Mouse (Mus musculus) hindbrain, embryonic 10.5 days (tissue): ENCODE data around the gene Guk1. TPM values are rescaled to one million over a fixed set of nuclear protein-coding genes. Genes with fewer than 3 reads are reported as not detected.

Experiments
- DNase-seq: peaks from one replicate; pipeline ENCODE4 v3.0.0-alpha.2; 2017; ENCODE audit warnings: low spot score
- H3K27ac ChIP-seq: fragments of 300-500 bp; sonication (generic); 2 replicates; pipeline ENCODE4 v1.5.1; 2016; ENCODE audit warnings: mild to moderate bottlenecking, moderate library complexity
- H3K27me3 ChIP-seq: fragments of 300-500 bp; sonication (generic); 2 replicates; pipeline ENCODE4 v1.6.1; 2016; ENCODE audit warnings: mild to moderate bottlenecking; ENCODE audit not compliant: poor library complexity, insufficient read depth, severe bottlenecking
- H3K36me3 ChIP-seq: fragments of 300-500 bp; sonication (generic); 2 replicates; pipeline ENCODE4 v1.6.1; 2016; ENCODE audit warnings: mild to moderate bottlenecking, moderate library complexity
- H3K4me1 ChIP-seq: fragments of 300-500 bp; sonication (generic); replicated peaks from 2 replicates; pipeline ENCODE4 v1.6.1; 2016; ENCODE audit warnings: mild to moderate bottlenecking
- H3K4me3 ChIP-seq: fragments of 300-500 bp; sonication (generic); 2 replicates; pipeline ENCODE4 v1.5.1; 2016; ENCODE audit warnings: mild to moderate bottlenecking, moderate library complexity
- H3K9me3 ChIP-seq: fragments of 300-500 bp; sonication (generic); 2 replicates; pipeline ENCODE4 v1.6.1; 2016; ENCODE audit warnings: mild to moderate bottlenecking, moderate library complexity
- WGBS: fragments of 180-500 bp; shearing (Covaris S2); methylation state at CpG from one replicate; pipeline ENCODE4 v1.1.7; 2016; 5-methylcytosine and 5-hydroxymethylcytosine counted together
- polyA plus RNA-seq: library from polyadenylated mRNA; unstranded; fragments of >200 nt; fragmentation: Nextera tagmentation; extraction: Ambion mirVana; gene quantifications from 2 replicates; pipeline ENCODE4 v1.2.1, GENCODE M21; 2016

The Guk1 gene
- polyA plus RNA-seq, 1 experiment from 2014 or later, result 119 TPM

- Histone ChIP-seq H3K27ac (peak within 1 kb of the TSS; percentile 89), H3K4me1 (peaks cover 17% of the 10 kb centered on the region), H3K4me3 (peak within 1 kb of the TSS; percentile 89), H3K9me3 (no peaks in the 10 kb centered on the region), H3K27me3 (no peaks in the 10 kb centered on the region), H3K36me3 (peaks cover 45% of the 10 kb centered on the region)
- peak; percentile 95 for DNase-seq
- under 1% methylated on average over 63 of the region's 63 CpGs for WGBS
Measured at GRCm38 (mm10) chr11:59202081-59202995, 10.3 kb upstream of the Guk1 start, which contains the start of gene Mrpl55. Mrpl55 (plus strand) TSS chr11:59202486.

DNA sequence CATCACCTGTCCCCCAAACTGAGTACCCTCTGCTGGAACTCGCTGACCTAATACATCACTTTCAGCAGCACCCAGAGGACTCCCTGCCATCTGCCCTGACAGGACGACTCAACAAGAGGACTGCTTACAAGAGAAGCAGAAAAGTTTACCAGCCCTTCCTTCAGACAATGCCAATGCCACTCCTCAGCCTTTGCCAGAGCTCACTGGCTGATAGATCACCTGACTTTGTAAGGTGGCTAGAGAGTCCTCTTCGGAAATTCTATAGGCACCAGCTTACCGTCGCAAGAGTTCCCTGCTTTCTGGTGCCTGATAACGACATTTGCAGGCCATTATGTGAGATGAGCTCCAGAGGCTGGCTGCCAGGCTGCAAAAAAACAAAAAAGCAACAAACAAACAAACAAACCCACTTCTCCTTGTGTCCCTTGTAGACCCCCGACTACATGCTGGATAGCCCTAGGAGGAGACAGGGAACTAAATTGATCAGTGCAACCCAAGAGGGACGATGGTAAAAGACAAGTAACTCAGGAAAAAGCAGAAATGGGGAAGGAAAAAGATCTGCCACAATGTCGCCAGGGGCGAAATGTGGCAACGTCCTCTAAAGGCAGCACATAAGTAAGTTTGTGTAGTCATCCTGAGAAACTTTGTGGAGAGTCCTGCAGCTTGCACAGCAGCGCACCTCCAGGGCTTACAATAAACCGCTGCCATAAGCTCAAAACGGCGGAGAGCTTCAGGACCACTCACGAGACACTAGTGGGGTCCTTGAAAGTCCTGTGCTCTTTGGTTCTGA is 9.4 kb upstream of the Guk1 start:
- Histone ChIP-seq H3K27ac (peak overlapping the region; percentile 89), H3K4me1 (peaks cover 17% of the 10 kb centered on the region), H3K9me3 (no peaks in the 10 kb centered on the region), H3K4me3 (peak overlapping the region; percentile 89), H3K27me3 (no peaks in the 10 kb centered on the region), H3K36me3 (peaks cover 39% of the 10 kb centered on the region)
- no peak for DNase-seq
- WGBS, result 35% methylated on average over 16 of the region's 16 CpGs

GRCm38 (mm10) chr11:59196230-59196629 is 4.2 kb upstream of the Guk1 start:
- peaks cover 4% of the 10 kb centered on the region for H3K4me1 ChIP-seq
- DNase-seq, result no peak
- H3K9me3 ChIP-seq, result no peaks in the 10 kb centered on the region
- H3K27ac ChIP-seq, result no peak overlapping the region
- H3K4me3 ChIP-seq, result no peak overlapping the region
- H3K27me3 ChIP-seq, result no peaks in the 10 kb centered on the region
- 0 out of 2 replicates have a peak, but pooled peaks cover 12% of the 10 kb centered on the region for H3K36me3 ChIP-seq

DNA sequence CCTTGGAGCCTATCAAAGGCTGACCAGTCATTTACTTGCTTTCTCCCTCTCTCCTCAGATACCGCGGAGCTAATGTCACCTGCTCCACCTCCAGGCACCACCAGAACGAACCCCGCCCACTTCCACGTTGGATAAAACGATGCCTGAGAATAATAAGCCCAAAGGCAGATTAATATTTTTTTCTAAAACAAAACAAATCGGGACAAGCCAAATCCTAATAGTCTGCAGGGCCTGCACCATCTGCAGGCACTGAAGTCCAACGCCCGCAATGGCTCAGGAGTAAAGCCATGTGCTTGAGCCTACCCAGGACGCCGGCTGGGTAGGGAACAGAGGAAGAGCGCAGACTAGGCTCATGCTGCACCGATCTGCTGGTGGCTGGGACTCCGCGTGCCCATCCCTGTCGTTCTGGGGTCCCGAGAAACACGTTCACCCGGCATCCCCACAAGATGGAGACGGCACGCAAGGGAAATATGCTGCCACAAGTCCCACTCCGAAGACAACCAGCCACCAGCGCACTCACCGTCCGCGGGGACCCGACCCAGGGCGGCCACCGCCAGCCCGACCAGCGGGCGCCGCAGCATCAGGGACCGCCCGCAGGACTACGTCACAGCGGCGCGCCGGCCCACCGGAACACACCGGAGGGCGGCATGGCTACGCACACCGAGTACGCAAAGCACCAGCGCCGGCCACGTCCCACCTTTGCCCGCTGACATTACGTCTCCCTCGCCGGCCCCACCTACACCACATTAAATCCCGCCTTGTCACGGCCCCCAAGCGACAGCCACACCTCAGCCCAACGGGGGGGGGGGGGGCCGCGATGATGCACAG is 567 bp downstream of the Guk1 start:
- Histone ChIP-seq H3K9me3 (no peaks in the 10 kb centered on the region), H3K27ac (peak overlapping the region; percentile 89), H3K36me3 (peaks cover 6% of the 10 kb centered on the region; the same call in 1 of the 2 replicates), H3K4me3 (peak overlapping the region; percentile 73), H3K4me1 (peaks cover 20% of the 10 kb centered on the region), H3K27me3 (no peaks in the 10 kb centered on the region)
- DNase-seq, result peak; percentile 88
- under 1% methylated on average over 59 of the region's 59 CpGs for WGBS

DNA sequence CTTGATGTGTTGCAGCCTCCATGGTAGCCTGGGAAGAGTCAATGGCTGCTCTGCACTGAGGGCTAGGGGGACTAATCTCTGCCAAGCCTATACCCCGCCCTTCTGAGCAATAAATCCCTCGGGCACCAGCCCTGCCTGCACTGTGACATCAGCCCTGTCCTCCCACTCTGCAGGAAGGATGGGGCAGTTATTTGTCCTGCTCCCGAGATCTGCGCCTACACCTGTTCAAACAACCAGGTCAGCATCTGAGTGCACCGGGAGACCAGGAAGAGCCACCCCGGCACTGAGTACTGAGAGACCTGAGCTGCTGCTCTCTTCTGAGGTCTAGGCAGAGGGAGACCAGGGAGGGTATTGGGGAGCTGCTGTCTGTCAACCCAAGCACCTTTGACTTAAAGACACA is 4.3 kb downstream of the Guk1 start:
- H3K4me1 ChIP-seq, result peaks cover 25% of the 10 kb centered on the region
- H3K27ac ChIP-seq, result no peak overlapping the region
- H3K4me3 ChIP-seq, result no peak overlapping the region
- H3K36me3 ChIP-seq, result peaks cover 41% of the 10 kb centered on the region
- no peaks in the 10 kb centered on the region for H3K9me3 ChIP-seq
- 88% methylated on average over 6 of the region's 6 CpGs for WGBS
- no peaks in the 10 kb centered on the region for H3K27me3 ChIP-seq
- no peak for DNase-seq

DNA sequence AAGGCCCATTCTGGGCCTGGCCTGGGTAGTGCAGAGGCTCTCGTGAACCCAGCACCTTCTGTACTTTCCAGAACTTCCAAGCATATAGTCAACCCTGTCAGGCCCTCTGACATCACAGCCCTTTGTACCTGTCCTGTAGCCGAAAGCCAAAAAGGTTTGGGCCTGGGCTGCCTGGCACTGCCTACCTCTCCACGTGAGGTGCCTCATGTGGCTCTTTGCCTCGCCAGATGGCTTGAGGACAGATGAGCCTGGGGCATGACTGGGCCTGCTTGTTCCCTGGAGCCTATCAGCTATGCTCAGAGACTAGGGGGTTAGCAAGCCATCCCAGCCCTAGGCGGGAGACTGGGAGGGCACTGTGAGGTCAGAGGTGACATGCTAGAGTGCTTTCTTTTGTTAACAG is 6.5 kb downstream of the Guk1 start:
- Histone ChIP-seq H3K27me3 (0 out of 2 replicates have a peak, but pooled peaks cover 5% of the 10 kb centered on the region), H3K9me3 (no peaks in the 10 kb centered on the region), H3K27ac (no peak overlapping the region), H3K36me3 (peaks cover 47% of the 10 kb centered on the region), H3K4me3 (no peak overlapping the region), H3K4me1 (peaks cover 21% of the 10 kb centered on the region)
- no peak for DNase-seq
- WGBS, result 83% methylated on average over 5 of the region's 5 CpGs

DNA sequence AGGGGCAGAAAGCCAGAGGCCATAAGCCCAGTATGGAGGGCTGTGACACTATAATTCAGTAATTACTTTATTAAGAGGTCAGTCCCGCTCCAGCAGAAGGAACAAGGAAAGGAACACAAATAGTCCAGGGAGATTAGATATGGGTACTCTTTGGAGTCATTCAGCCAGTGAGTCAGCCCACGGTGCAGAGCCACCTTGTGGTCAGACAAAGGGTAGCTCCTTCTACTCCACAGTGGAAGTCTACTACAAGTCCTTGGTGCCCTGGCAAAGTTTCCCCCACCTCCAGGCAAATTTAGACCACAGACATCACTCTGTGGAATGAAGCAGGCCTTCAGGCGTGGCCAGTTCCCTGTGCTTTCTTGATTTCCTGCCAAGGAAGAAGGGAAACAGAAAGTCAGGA is 8.2 kb downstream of the Guk1 start:
- 50% methylated on average over 3 of the region's 3 CpGs for WGBS
- DNase-seq, result peak; percentile 37
- no peak overlapping the region for H3K27ac ChIP-seq
- H3K4me1 ChIP-seq, result peaks cover 8% of the 10 kb centered on the region
- H3K4me3 ChIP-seq, result no peak overlapping the region
- peaks cover 19% of the 10 kb centered on the region for H3K27me3 ChIP-seq
- H3K36me3 ChIP-seq, result peaks cover 47% of the 10 kb centered on the region
- H3K9me3 ChIP-seq, result no peaks in the 10 kb centered on the region

GRCm38 (mm10) chr11:59182864-59183331 is 9.1 kb downstream of the Guk1 start, which contains the start of gene Gjc2:
Gjc2 (minus strand) TSS chr11:59183213.
- 51% methylated on average over 3 of the region's 3 CpGs for WGBS
- Histone ChIP-seq H3K4me3 (no peak within 1 kb of the TSS), H3K27ac (no peak within 1 kb of the TSS), H3K27me3 (peaks cover 28% of the 10 kb centered on the region), H3K9me3 (no peaks in the 10 kb centered on the region), H3K36me3 (peaks cover 47% of the 10 kb centered on the region), H3K4me1 (peaks cover 8% of the 10 kb centered on the region)
- no peak for DNase-seq

- Histone ChIP-seq H3K27ac (no peak overlapping the region), H3K27me3 (peaks cover 70% of the 10 kb centered on the region), H3K36me3 (no peaks in the 10 kb centered on the region), H3K9me3 (no peaks in the 10 kb centered on the region), H3K4me1 (peaks cover 14% of the 10 kb centered on the region), H3K4me3 (peak overlapping the region; percentile 30; the same call in 1 of the 2 replicates)
- WGBS, result 8% methylated on average over 34 of the region's 34 CpGs
- no peak for DNase-seq
Measured at GRCm38 (mm10) chr11:59176921-59177320, 15.1 kb downstream of the Guk1 start.

- Histone ChIP-seq H3K4me1 (peaks cover 14% of the 10 kb centered on the region), H3K4me3 (peak overlapping the region; percentile 30), H3K27ac (no peak overlapping the region), H3K27me3 (peaks cover 66% of the 10 kb centered on the region), H3K9me3 (no peaks in the 10 kb centered on the region), H3K36me3 (no peaks in the 10 kb centered on the region)
- DNase-seq, result no peak
- WGBS, result 3% methylated on average over 48 of the region's 48 CpGs
Measured at GRCm38 (mm10) chr11:59176475-59176874, 15.5 kb downstream of the Guk1 start.

DNA sequence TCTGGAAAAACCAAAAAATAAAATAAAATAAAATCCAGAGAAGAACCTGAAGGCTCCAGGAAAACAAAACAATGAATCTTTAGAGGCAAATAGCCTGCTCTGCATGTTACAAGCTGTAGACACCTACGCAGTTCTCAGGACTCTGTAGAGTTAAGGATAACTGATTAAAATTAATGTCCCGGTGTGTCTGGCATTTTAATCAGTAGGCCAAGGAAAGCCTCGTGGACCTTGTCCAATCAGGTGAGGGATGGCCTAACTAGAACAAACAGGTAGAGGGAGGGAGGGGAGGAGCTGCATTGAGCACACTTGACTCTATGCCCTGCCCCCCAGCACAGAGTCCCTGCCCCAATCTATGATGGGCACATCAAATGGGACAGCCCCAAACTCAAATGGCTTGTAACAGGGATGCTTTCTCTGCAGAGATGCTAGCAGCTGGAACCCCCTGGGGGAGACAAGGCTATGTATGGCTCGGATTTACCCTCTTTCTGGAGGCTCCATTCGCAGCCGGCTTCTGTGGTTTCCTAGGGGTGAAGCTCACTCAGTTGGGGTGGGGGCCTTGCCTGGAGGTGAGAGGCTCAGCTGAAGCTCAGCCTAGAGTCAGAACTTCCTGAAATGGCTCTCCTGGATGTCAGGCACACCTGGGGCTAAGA is 17.7 kb downstream of the Guk1 start:
- H3K27ac ChIP-seq, result no peak overlapping the region
- no peak overlapping the region for H3K4me3 ChIP-seq
- 60% methylated on average over 6 of the region's 6 CpGs for WGBS
- no peaks in the 10 kb centered on the region for H3K9me3 ChIP-seq
- peaks cover 57% of the 10 kb centered on the region for H3K27me3 ChIP-seq
- no peak for DNase-seq
- peaks cover 14% of the 10 kb centered on the region for H3K4me1 ChIP-seq
- H3K36me3 ChIP-seq, result no peaks in the 10 kb centered on the region

DNA sequence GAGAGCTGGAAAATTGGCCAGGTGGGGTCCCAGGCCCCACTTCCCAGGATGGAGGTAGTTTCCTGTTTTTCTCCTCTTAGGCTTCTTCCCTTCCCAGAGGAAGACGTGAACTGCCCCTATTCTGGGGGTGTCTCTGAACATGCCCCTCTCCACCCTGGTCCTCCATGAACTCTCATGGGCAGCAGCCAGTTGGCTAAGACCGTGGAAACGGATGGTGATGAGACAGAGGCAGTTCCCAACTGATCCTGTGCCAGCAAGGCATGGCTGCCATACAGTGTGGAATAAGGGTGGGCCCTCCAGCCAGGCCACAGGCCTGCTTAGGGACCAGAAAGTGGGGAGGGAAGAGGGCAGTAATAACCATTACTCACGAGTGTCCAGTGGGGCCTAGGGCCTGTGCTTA is 21.5 kb downstream of the Guk1 start:
- no peak for DNase-seq
- Histone ChIP-seq H3K9me3 (no peaks in the 10 kb centered on the region), H3K27ac (no peak overlapping the region), H3K4me1 (no peaks in the 10 kb centered on the region), H3K36me3 (no peaks in the 10 kb centered on the region), H3K4me3 (no peak overlapping the region), H3K27me3 (peaks cover 22% of the 10 kb centered on the region)
- 82% methylated on average over 4 of the region's 4 CpGs for WGBS
